Mouse (Mus musculus) gonadal fat pad, adult 2 months (tissue): ENCODE results near the gene Ppp4r4. TPM values are rescaled to one million over a fixed set of nuclear protein-coding genes. Genes with fewer than 3 reads are reported as not detected.
"Not testable (repeated sequence)": the region's sequence is repeated elsewhere in the genome, so short reads cannot be mapped to it uniquely, and the experiment has no call there.

Experiments
- DNase-seq: peaks from one replicate; pipeline ENCODE4 v3.0.0-alpha.2; 2012; ENCODE audit warnings: low read depth
- polyA plus RNA-seq: library from polyadenylated mRNA; depleted of rRNA; stranded (reverse); fragments of >200 nt; gene quantifications from 2 replicates; pipeline ENCODE4 v1.2.3, GENCODE M21; 2012; rRNA removed

Ppp4r4 gene
- polyA plus RNA-seq, 1 experiment = 1.4 TPM

- DNase-seq = no peak
These were observed 102.3 kb downstream of the Ppp4r4 start for GRCm38 (mm10) chr12:103634430-103634829.

GRCm38 (mm10) chr12:103635846-103636245 lies 103.8 kb downstream of the Ppp4r4 start:
- DNase-seq = no peak

GRCm38 (mm10) chr12:103643336-103643735 lies 111.3 kb downstream of the Ppp4r4 start:
- DNase-seq = no peak

GRCm38 (mm10) chr12:103643818-103644217 lies 111.7 kb downstream of the Ppp4r4 start:
- no peak for DNase-seq

GRCm38 (mm10) chr12:103644601-103645000 lies 112.5 kb downstream of the Ppp4r4 start:
- no peak for DNase-seq

- no peak for DNase-seq
These were observed 114.2 kb downstream of the Ppp4r4 start for GRCm38 (mm10) chr12:103646314-103646713.

GRCm38 (mm10) chr12:103653836-103654235 lies 121.8 kb downstream of the Ppp4r4 start:
- no peak for DNase-seq

- no peak for DNase-seq
These were observed 123.3 kb downstream of the Ppp4r4 start for GRCm38 (mm10) chr12:103655123-103656044.

GRCm38 (mm10) chr12:103656848-103657626 lies 125.0 kb downstream of the Ppp4r4 start, which contains the start of gene Serpina6:
Gene Serpina6, minus strand, starts transcription at chr12:103657212.
- DNase-seq = no peak

- DNase-seq = no peak
These were observed 125.9 kb downstream of the Ppp4r4 start for GRCm38 (mm10) chr12:103657991-103658390.

- no peak for DNase-seq
These were observed 127.1 kb downstream of the Ppp4r4 start for GRCm38 (mm10) chr12:103659171-103659570.

GRCm38 (mm10) chr12:103660076-103660475 lies 128.0 kb downstream of the Ppp4r4 start:
- DNase-seq = no peak

GRCm38 (mm10) chr12:103662053-103662452 lies 130.0 kb downstream of the Ppp4r4 start:
- DNase-seq = not testable (repeated sequence)

Other genes with a start within 250 kb of the Ppp4r4 start
- gene Fam181a, start 221.3 kb upstream of the Ppp4r4 start, polyA plus RNA-seq = 0.14 TPM in 2 replicates
- 15.0 and 21.0 TPM in 2 replicates for gene Asb2, start 176.3 kb upstream of the Ppp4r4 start, polyA plus RNA-seq
- gene Otub2, start 143.6 kb upstream of the Ppp4r4 start, polyA plus RNA-seq = 3.8 and 4.5 TPM in 2 replicates
- gene 9330161L09Rik, start 124.5 kb upstream of the Ppp4r4 start, polyA plus RNA-seq = 0.80 and 1.2 TPM in 2 replicates
- 46.4 and 50.1 TPM in 2 replicates for gene Ddx24, start 106.5 kb upstream of the Ppp4r4 start, polyA plus RNA-seq
- 378 and 701 TPM in 2 replicates for gene Ifi27, start 98.1 kb upstream of the Ppp4r4 start, polyA plus RNA-seq
- 892 and 1,846 TPM in 2 replicates for gene Ifi27l2a, start 88.6 kb upstream of the Ppp4r4 start, polyA plus RNA-seq
- 0.09 TPM in 1 of 2 replicates, not detected in the other for gene Ifi27l2b, start 75.1 kb upstream of the Ppp4r4 start, polyA plus RNA-seq
- gene Serpina10, start 99.2 kb downstream of the Ppp4r4 start, polyA plus RNA-seq = not detected in 2 replicates
- gene Serpina6, start 124.9 kb downstream of the Ppp4r4 start, polyA plus RNA-seq = 0.07 and 0.22 TPM in 2 replicates
- 428 and 754 TPM in 2 replicates for gene Serpina16, start 143.9 kb downstream of the Ppp4r4 start, polyA plus RNA-seq
- gene Serpina1f, start 163.2 kb downstream of the Ppp4r4 start, polyA plus RNA-seq = 1,703 and 1,721 TPM in 2 replicates
- gene Serpina1d, start 241.3 kb downstream of the Ppp4r4 start, polyA plus RNA-seq = 2.5 and 4.3 TPM in 2 replicates